Mouse (Mus musculus) cortical plate, adult 2 months (tissue): ENCODE data around the gene Draxin. TPM values are rescaled to one million over a fixed set of nuclear protein-coding genes. Genes with fewer than 3 reads are reported as not detected.

ENCODE experiments used
- H3K27ac ChIP-seq: fragments of 200-500 bp; 2 replicates; pipeline ENCODE4 v1.5.1; 2012; ENCODE audit warnings: low read length, control low read depth, inconsistent platforms; ENCODE audit not compliant: insufficient read depth
- H3K4me1 ChIP-seq: fragments of 200-500 bp; 2 replicates; pipeline ENCODE4 v1.6.1; 2011; ENCODE audit warnings: low read length; ENCODE audit not compliant: control insufficient read depth, insufficient read depth
- H3K4me3 ChIP-seq: fragments of 200-500 bp; 2 replicates; pipeline ENCODE4 v1.5.1; 2011; ENCODE audit warnings: mild to moderate bottlenecking, low read length, control low read depth; ENCODE audit not compliant: insufficient read depth
- CTCF ChIP-seq: fragments of 200-500 bp; IDR thresholded peaks from 2 replicates; pipeline ENCODE4 v1.5.1; 2011; ENCODE audit warnings: mild to moderate bottlenecking, control low read depth, low read length; ENCODE audit not compliant: insufficient read depth; ENCODE audit errors: extremely low read depth
- POLR2A ChIP-seq: fragments of 200-500 bp; IDR thresholded peaks from 2 replicates; pipeline ENCODE4 v1.6.1; 2011; ENCODE audit warnings: mild to moderate bottlenecking, low read length, control low read depth; ENCODE audit not compliant: insufficient read depth; ENCODE audit errors: extremely low read depth
- polyA plus RNA-seq: library from polyadenylated mRNA; depleted of rRNA; stranded (reverse); fragments of >200 nt; gene quantifications from 2 replicates; pipeline ENCODE4 v1.2.3, GENCODE M21; 2012

Draxin gene
- polyA plus RNA-seq, 1 experiment, result 0.42 TPM

DNA sequence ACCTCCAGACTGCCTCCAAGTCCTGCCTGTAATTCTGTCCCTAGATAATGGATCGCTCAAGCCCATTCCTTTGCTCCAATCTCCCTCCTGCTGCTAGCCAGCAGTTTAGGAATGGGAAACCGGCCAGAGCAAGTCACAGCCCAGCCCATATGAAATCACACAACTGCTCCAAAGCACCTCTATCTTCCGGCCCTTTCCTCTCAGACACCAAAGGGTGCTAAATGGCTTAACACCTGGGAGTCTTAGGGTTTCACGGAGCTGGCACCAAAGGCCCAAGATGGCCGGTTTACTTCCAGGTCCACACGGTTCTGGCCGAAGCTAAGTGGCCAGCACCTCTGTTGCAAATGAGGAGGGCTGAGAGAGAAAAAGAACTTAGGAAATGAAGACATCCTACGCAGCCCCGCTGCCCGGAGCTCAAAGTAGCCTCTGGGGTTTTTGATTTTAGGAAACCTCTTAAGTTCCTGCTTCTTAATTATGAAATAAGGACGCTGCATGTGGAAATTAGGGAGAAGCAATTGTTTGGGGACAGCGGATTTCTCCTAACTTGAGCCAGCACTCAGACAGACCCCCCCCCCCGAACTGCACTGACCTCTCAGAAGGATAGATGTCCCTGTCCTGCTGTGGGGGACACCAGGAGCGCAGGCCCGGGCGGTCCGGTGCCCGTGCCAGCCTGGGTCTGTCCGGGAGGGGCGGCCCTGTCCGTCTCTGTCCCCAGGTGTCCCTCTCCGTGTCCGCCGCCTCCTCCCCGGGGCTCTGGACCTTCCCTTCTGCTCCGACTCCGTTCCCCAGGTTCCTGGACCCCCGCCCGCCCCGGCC lies 43.2 kb downstream of the Draxin start:
- TF ChIP-seq POLR2A, result no peak
- no peak for TF ChIP-seq CTCF
- H3K4me1 ChIP-seq, result no peaks in the 10 kb centered on the region
- no peak overlapping the region for H3K27ac ChIP-seq
- peak overlapping the region; percentile 7 for H3K4me3 ChIP-seq

DNA sequence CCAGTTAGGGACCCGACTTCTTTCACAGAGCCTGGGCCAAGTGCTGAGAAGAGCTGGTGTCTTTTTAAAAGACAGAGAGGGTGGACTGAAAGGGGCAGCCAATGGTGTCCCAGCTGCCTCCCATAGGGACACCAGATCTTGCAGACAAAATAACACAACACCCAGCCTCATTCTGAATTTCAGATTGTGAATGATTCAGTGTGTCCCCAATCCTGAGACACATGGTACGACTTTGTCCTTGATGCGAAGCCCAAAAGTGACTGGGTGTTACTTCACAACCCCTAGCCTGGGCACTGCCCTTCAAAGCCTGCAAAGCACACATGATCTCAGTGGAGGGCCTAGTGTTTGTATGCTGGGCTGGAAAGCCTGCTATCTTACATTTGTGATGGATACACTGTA lies 44.6 kb downstream of the Draxin start:
- Histone ChIP-seq H3K27ac (no peak overlapping the region), H3K4me1 (no peaks in the 10 kb centered on the region), H3K4me3 (no peak overlapping the region)
- no peak for TF ChIP-seq POLR2A
- TF ChIP-seq CTCF, result no peak

DNA sequence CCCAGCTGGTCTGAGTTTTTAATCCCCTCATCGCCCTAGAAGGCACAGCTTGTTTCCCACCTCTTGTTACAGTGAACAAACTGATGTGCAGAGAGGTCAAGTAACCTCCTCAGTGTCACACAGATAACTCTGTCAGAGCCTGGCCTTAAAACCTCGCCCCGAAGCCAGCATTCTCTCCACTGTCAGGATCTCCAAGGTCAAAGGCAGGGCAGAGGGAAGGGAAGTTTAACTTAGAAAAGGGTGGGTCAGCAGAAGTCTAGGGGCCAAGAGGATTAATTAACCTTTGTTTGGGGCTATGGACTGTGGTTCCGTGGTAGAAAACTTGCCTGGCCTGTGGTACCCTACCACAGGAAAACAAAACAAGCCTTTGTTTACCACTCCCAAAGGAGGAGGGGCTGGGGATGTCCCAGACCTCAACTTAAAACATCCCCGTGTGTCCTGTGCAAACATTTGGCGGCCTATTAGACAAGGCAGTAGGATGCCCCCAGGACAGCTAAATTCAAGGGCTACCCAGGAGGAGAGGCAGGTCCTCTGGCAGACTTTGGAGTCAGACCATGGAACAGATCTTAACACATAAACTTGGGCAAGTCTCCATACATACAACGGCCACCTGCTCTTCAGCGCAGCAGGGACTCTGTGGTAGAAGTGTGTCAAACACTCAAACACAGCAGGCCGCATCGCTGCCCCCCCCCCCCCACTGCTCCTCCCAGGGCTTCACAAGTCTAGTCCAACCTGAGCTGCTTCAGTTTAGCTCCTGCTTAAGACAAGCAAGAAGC lies 45.2 kb downstream of the Draxin start:
- H3K4me1 ChIP-seq, result no peaks in the 10 kb centered on the region
- no peak for TF ChIP-seq CTCF
- TF ChIP-seq POLR2A, result no peak
- H3K27ac ChIP-seq, result no peak overlapping the region
- H3K4me3 ChIP-seq, result no peak overlapping the region

DNA sequence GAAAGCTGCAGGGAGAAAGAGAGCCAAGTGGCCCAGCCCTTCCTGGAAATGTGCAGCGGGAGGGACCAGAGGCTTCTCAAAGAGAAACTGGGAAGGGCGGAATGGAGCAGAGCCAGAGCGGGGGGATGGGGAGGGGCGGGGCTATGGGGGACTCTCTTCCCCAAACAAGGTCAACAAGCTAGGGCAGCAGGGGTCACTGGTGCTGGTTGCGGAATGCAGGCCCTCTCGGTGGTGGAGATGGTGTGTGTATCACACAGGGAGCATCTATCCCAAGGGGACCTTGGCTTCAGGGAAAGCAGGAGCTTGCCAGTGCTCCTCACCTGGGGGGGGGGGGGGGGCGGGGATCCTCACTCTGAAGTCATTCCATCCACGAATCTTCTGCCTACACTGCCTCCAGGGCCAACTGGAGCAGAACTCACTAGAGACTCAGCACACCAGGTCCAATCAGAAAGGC lies 46.2 kb downstream of the Draxin start:
- Histone ChIP-seq H3K4me1 (no peaks in the 10 kb centered on the region), H3K27ac (no peak overlapping the region), H3K4me3 (no peak overlapping the region)
- TF ChIP-seq POLR2A (no peak), CTCF (no peak)

DNA sequence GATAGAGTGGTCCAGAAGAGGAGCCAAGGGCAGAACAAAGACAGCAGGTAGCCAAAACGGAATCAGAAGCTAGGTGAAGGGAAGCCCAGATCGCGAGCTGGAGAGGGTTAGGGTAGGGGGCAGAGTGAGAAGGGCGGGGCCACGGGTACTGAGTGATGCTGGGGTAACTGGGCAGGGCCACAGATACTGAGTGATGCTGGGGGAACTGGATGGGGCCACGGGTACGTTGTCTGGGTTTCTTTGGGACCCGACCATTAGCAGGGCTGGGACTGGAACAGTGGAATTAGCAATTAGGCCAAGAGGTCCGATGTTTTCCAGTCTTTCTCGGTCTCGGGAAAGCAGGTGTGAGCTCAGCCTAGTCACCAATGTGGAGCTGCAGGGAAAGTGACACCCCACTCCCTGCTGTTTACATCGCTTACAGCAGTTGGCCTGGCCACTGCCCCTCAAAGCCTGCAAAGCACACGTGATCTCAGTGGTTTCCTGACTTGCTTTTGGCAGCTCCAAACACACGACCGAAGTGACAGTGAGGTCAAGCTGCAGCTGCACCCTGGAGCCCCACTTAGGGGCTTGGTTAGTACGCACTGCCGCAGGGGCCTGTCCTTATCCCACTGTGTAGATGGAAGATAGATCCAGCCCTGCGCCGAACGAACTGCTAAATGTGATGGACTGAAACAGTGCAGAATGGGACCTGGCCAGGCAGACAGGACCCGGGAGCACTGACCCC lies 47.2 kb downstream of the Draxin start:
- no peak overlapping the region for H3K27ac ChIP-seq
- H3K4me1 ChIP-seq, result no peaks in the 10 kb centered on the region
- TF ChIP-seq POLR2A (no peak), CTCF (no peak)
- no peak overlapping the region for H3K4me3 ChIP-seq

DNA sequence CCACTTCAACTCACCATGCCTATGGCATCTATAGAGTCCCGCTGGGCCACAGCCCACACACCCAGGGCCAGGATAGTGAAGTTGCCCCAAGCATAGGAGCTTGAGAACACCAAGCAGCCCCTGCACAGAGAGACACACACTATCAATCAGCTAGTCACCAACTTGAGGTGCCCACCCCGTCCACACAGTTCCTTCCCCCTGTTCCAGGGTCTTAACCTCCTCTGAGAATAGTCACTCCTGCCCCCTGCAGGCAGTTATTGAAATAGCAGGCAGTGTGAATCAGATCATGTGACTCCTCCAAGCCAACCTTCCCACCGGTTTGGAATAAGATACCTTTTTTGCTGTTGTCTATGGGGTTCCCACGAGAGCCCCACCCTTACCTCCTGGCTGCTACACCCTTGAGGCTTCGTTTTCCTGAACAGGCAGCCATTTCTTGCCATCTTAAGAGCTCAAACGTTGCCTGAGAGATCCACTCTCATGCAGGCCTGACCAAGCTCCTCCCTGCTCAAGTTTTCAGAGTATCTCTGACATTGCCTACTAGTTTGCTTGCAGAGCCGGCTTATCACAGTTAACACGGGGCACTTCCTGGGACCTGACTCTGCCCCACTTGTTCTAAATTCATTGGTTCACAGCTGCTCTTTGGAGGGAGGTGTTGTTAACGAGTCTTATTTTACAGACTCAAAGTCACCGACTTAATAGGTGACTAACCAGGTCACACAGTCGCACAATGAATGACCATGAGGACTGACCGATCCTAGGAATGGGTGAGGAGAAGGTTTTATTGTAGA lies 48.0 kb downstream of the Draxin start:
- Histone ChIP-seq H3K27ac (no peak overlapping the region), H3K4me3 (no peak overlapping the region), H3K4me1 (no peaks in the 10 kb centered on the region)
- TF ChIP-seq POLR2A (no peak), CTCF (peak; percentile 62)

DNA sequence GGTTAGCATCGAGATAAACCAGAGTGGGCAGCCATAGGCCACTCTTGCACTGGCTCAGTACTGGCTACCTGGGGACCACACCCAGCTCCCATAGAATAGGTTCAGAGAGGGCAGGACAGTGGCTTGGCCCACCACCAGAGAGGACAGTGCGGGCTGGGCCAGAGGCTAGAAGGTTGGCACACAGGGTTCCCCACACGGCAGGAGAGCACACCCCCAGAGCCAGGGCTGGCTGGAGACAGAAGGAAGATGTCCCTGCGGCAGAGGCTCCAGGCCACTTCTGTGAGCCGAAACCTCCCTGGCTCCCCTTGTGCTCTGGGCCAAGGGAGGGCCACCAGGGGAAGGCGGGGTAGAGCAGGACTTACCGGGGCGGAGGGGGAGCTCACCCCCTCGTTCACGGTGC lies 49.3 kb downstream of the Draxin start:
- TF ChIP-seq CTCF (no peak), POLR2A (no peak)
- no peaks in the 10 kb centered on the region for H3K4me1 ChIP-seq
- H3K27ac ChIP-seq, result no peak overlapping the region
- no peak overlapping the region for H3K4me3 ChIP-seq

DNA sequence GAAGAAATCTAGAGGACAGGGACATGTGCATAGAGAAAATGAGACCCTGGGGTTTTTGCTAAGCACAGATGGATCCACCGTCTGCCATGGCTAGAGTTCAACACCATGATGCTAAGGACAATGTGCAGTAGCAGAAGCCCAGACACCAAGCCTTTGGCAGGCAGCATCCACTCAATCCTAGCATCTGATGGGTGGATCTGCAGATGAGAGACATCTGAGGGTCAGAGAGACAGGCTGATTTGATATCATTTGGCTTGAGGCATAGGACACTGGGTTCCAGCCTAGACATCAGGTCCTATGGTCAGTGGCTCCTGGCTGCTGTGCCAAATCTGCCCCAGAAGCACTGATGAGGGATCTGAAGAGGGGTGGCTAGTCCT lies 49.9 kb downstream of the Draxin start:
- TF ChIP-seq CTCF, result no peak
- TF ChIP-seq POLR2A, result no peak
- no peaks in the 10 kb centered on the region for H3K4me1 ChIP-seq
- H3K27ac ChIP-seq, result no peak overlapping the region

More for the DNA sequence above, 49.9 kb downstream of the Draxin start:
- no peak overlapping the region for H3K4me3 ChIP-seq
